Mouse (Mus musculus): ENCODE results near the gene Rab5c. TPM values are rescaled to one million over a fixed set of nuclear protein-coding genes. Genes with fewer than 3 reads are reported as not detected.
A peak's percentile ranks its signal among the peaks of the same experiment; 100 is the strongest.

The Rab5c gene
- polyA plus RNA-seq, 2 experiments, result 57.4 to 109 TPM

DNA sequence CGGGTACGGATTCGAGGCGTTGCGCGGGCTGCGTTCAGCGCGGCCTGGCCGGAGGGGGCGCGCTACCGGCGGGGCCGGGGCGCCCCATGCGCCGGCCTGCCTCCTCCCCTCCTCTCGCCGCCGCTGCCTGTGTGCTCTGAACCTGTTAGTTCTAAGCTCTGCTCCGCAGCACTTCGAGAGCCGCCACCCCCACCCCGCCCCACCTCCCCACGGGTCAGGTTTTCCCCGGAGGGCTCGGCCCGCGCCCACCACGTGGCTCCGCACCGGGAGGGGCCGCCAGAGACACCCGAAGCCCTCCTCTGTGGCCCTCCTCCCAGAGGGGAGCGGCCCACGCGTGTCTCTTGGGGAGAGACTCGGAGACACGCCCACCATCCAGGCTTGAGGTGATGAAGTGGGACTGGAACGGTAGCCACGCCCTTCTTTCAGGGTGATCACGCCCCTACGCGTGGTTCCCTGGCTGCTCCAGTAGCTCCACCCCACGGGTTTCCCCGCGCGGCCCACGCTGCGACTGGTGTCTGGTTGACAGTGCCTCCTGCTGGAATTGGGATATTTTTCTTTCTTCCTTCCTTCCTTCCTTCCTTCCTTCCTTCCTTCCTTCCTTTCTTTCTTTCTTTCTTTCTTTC, 21.7 kb upstream of the Rab5c start, which contains the start of gene Kcnh4:
Gene Kcnh4, minus strand, starts transcription at position 332 of the 623 bp plus-strand sequence.
- no peak for DNase-seq (ENCODE audit: low read depth in 3 of 3, low spot score in 3 of 3)
- Histone ChIP-seq H3K4me3 (ENCODE audit: insufficient read depth in 1 of 2, low read depth in 2 of 2, low read length in 2 of 2) (peak within 1 kb of the TSS in 1 of 2 experiments; percentile 39; a peak in 2 of 4 replicates), H3K4me2 (ENCODE audit: low read depth) (peak within 1 kb of the TSS; percentile 68), H3K27me3 (ENCODE audit: control insufficient read depth, insufficient read depth, low read length) (peaks cover 34% of the 10 kb centered on the region), H3K36me3 (replicated peaks; ENCODE audit: control insufficient read depth, insufficient read depth, low read depth) (no peaks in the 10 kb centered on the region), H3K9ac (replicated peaks) (no peak within 1 kb of the TSS), H3K27ac (no peak within 1 kb of the TSS), H3K4me1 (replicated peaks; ENCODE audit: control insufficient read depth in 2 of 2, insufficient read depth in 2 of 2, low read length in 1 of 2) (peaks cover 0 to 4% of the 10 kb centered on the region in 2 experiments; a peak in 3 of 4 replicates), H3K9me3 (ENCODE audit: control insufficient read depth, low read length) (no peaks in the 10 kb centered on the region)
- peak; percentile 40; the same call in 1 of the 2 replicates for ATAC-seq (ENCODE audit: insufficient read depth)
- under 1% methylated on average over 49 of the region's 51 CpGs for WGBS (ENCODE audit: insufficient replicate concordance)
- no peak for TF ChIP-seq EP300 (IDR thresholded peaks at IDR 0.05; ENCODE audit: low read depth)
- TF ChIP-seq CTCF (IDR thresholded peaks at IDR 0.05; ENCODE audit: low read depth), result peak; percentile 55

DNA sequence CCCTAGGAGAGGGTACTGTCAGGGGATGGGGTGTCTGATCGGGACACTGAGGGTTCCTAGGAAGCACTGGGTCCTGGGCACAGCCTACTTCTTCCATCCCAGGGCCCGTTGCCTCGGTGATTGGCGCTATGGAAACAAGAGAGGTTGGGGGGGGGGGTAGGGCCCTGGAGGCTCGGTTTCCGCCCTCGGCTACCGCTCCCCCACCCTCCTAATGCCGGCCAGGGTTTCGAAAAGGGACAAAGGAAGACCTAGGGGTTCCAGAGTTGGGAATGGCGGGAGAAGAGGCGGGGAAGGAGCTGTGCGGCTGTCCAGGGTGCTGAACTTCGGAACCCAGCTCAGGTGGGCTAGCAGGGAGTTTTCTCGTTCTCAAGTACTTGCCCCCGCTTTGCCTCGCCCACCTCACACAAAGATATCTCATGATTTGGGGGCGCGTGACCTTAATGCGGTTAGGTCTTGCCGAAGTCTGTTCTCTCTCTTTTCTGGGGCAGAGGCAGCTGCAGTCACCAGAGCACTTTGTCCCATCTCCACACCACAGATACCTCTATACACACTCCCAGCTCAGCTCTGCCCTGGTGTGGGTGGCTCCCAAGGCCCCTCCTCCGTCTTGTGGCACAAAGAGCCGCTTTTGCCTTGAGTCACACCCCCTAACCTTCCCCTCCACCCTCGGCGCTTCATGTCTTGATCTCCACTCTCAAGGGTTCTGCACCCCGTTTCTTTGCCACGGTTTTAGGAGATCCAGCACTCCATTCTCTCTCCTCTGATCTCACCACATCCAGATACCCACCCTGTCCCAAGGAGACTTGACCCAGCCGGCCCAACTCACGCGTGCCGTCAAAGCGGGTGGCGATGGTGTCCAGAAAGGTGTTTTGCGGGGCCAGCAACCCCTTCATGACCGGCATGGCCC, 20.9 kb upstream of the Rab5c start:
- Histone ChIP-seq H3K36me3 (replicated peaks; ENCODE audit: control insufficient read depth, insufficient read depth, low read depth) (no peaks in the 10 kb centered on the region), H3K9me3 (ENCODE audit: control insufficient read depth, low read length) (no peaks in the 10 kb centered on the region), H3K4me2 (ENCODE audit: low read depth) (peak overlapping the region; percentile 68), H3K4me1 (replicated peaks; ENCODE audit: control insufficient read depth in 2 of 2, insufficient read depth in 2 of 2, low read length in 1 of 2) (peaks cover 0 to 4% of the 10 kb centered on the region in 2 experiments; a peak in 3 of 4 replicates), H3K27me3 (ENCODE audit: control insufficient read depth, insufficient read depth, low read length) (peaks cover 34% of the 10 kb centered on the region), H3K4me3 (ENCODE audit: insufficient read depth in 1 of 2, low read depth in 2 of 2, low read length in 2 of 2) (peak overlapping the region in 1 of 2 experiments; percentile 39; a peak in 2 of 4 replicates), H3K27ac (no peak overlapping the region), H3K9ac (replicated peaks) (no peak overlapping the region)
- WGBS (ENCODE audit: insufficient replicate concordance), result 2% methylated on average over 35 of the region's 35 CpGs
- DNase-seq (ENCODE audit: low read depth in 3 of 3, low spot score in 3 of 3) (no peak), ATAC-seq (ENCODE audit: insufficient read depth) (no peak)
- TF ChIP-seq EP300 (IDR thresholded peaks at IDR 0.05; ENCODE audit: low read depth), result no peak
- TF ChIP-seq CTCF (IDR thresholded peaks at IDR 0.05; ENCODE audit: low read depth), result 0 out of 2 replicates have a peak, but pooled peaks have one; percentile 14

DNA sequence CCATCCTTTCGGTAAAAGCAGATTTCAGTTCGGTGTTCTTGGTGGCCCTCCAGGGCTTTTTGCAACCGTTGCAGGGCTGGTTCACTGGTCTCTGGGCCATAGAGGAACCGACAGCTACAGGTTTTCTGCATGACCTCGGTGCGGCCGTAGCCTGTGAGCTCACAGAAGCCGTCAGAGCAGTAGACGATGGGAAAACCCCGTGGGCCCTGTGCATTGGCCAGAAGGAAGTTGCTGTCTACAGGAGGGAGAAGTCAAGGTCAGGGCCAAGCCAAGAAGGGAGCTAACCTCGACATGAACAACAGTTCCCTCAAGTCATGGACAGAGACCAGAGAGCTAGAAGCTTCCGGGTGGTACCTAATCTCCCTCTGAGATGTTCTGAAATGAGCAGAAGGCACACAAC, 19.6 kb upstream of the Rab5c start:
- H3K9me3 ChIP-seq (ENCODE audit: control insufficient read depth, low read length), result no peaks in the 10 kb centered on the region
- 58% methylated on average over 12 of the region's 12 CpGs for WGBS (ENCODE audit: insufficient replicate concordance)
- peaks cover 0 to 4% of the 10 kb centered on the region in 2 experiments; a peak in 3 of 4 replicates for H3K4me1 ChIP-seq (replicated peaks; ENCODE audit: control insufficient read depth in 2 of 2, insufficient read depth in 2 of 2, low read length in 1 of 2)
- no peak overlapping the region for H3K27ac ChIP-seq
- no peak for DNase-seq (ENCODE audit: low read depth in 3 of 3, low spot score in 3 of 3)
- no peak overlapping the region for H3K4me2 ChIP-seq (ENCODE audit: low read depth)
- no peaks in the 10 kb centered on the region for H3K36me3 ChIP-seq (replicated peaks; ENCODE audit: control insufficient read depth, insufficient read depth, low read depth)
- no peak overlapping the region for H3K4me3 ChIP-seq (ENCODE audit: insufficient read depth in 1 of 2, low read depth in 2 of 2, low read length in 2 of 2)
- no peak overlapping the region for H3K9ac ChIP-seq (replicated peaks)
- H3K27me3 ChIP-seq (ENCODE audit: control insufficient read depth, insufficient read depth, low read length), result peaks cover 34% of the 10 kb centered on the region
- TF ChIP-seq EP300 (IDR thresholded peaks at IDR 0.05; ENCODE audit: low read depth), result no peak
- TF ChIP-seq CTCF (IDR thresholded peaks at IDR 0.05; ENCODE audit: low read depth), result no peak
- no peak for ATAC-seq (ENCODE audit: insufficient read depth)

DNA sequence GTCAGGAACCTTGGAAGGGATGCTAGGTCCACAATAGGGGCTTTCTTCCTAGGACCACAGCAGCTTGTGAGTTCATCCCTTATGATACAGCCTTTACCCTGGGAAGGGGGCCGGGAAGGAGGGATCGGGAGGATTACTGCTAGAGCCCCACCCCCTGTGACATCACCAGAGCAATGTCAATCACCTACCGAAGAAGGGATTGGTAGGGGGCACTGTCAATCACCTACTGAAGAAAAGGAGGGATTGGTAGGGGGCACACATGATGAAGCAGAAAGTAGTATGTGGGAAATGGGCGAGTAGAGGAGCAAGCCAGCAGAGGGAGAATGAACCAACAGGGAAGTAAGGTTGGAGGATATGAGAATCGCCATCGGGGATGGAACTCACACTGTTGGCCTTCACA, 18.5 kb upstream of the Rab5c start:
- Histone ChIP-seq H3K4me3 (ENCODE audit: insufficient read depth in 1 of 2, low read depth in 2 of 2, low read length in 2 of 2) (no peak overlapping the region), H3K4me1 (replicated peaks; ENCODE audit: control insufficient read depth in 2 of 2, insufficient read depth in 2 of 2, low read length in 1 of 2) (peaks cover 0 to 4% of the 10 kb centered on the region in 2 experiments; a peak in 3 of 4 replicates), H3K9me3 (ENCODE audit: control insufficient read depth, low read length) (no peaks in the 10 kb centered on the region), H3K27me3 (ENCODE audit: control insufficient read depth, insufficient read depth, low read length) (peaks cover 34% of the 10 kb centered on the region), H3K27ac (no peak overlapping the region), H3K4me2 (ENCODE audit: low read depth) (no peak overlapping the region), H3K36me3 (replicated peaks; ENCODE audit: control insufficient read depth, insufficient read depth, low read depth) (no peaks in the 10 kb centered on the region), H3K9ac (replicated peaks) (no peak overlapping the region)
- DNase-seq (ENCODE audit: low read depth in 3 of 3, low spot score in 3 of 3) (no peak), ATAC-seq (ENCODE audit: insufficient read depth) (no peak)
- TF ChIP-seq CTCF (IDR thresholded peaks at IDR 0.05; ENCODE audit: low read depth) (no peak), EP300 (IDR thresholded peaks at IDR 0.05; ENCODE audit: low read depth) (no peak)
- 48% methylated on average over 6 of the region's 6 CpGs for WGBS (ENCODE audit: insufficient replicate concordance)

DNA sequence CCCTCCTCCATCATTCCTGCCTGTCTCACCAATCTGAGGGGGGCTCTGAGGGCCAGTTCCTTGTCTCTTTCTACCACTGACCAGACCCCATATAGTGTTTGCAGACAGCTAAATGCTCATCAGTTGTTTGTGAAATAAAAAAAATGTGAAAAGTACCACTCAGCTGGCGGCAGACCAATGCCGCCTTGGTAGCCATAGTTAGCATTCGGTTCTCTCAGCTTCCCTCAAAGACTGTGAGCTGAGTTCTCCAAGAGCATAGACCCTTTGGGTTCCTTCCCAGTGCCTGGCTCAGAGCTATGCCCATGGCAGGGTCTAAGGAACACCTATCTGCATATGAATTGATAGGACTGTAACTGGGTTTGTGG, 16.7 kb upstream of the Rab5c start:
- peaks cover 29% of the 10 kb centered on the region for H3K27me3 ChIP-seq (ENCODE audit: control insufficient read depth, insufficient read depth, low read length)
- 72% methylated on average over 3 of the region's 3 CpGs for WGBS (ENCODE audit: insufficient replicate concordance)

More for the DNA sequence above, 16.7 kb upstream of the Rab5c start:
- no peak overlapping the region for H3K9ac ChIP-seq (replicated peaks)
- TF ChIP-seq EP300 (IDR thresholded peaks at IDR 0.05; ENCODE audit: low read depth) (no peak), CTCF (IDR thresholded peaks at IDR 0.05; ENCODE audit: low read depth) (no peak)
- DNase-seq (ENCODE audit: low read depth in 3 of 3, low spot score in 3 of 3), result no peak
- no peak overlapping the region for H3K27ac ChIP-seq
- peaks cover 0 to 1% of the 10 kb centered on the region in 2 experiments; a peak in 3 of 4 replicates for H3K4me1 ChIP-seq (replicated peaks; ENCODE audit: control insufficient read depth in 2 of 2, insufficient read depth in 2 of 2, low read length in 1 of 2)
- no peak overlapping the region for H3K4me2 ChIP-seq (ENCODE audit: low read depth)
- no peaks in the 10 kb centered on the region for H3K36me3 ChIP-seq (replicated peaks; ENCODE audit: control insufficient read depth, insufficient read depth, low read depth)
- ATAC-seq (ENCODE audit: insufficient read depth), result no peak
- no peak overlapping the region for H3K4me3 ChIP-seq (ENCODE audit: insufficient read depth in 1 of 2, low read depth in 2 of 2, low read length in 2 of 2)
- H3K9me3 ChIP-seq (ENCODE audit: control insufficient read depth, low read length), result no peaks in the 10 kb centered on the region

Measured in liver, embryonic 14.5 days (tissue).